Mouse (Mus musculus) kidney, embryonic 14.5 days (tissue): ENCODE results near the gene Qrich1. TPM values are rescaled to one million over a fixed set of nuclear protein-coding genes. Genes with fewer than 3 reads are reported as not detected.

Experiments used
- ATAC-seq: fragments of 200-750 bp; cut with Nextera tagmentation; 2 replicates; pipeline ENCODE4 v1.8.0; 2017; ENCODE audit warnings: moderate number of reproducible peaks, mild to moderate bottlenecking, moderate TSS enrichment, moderate library complexity; ENCODE audit not compliant: low FRiP score, low TSS enrichment
- H3K27ac ChIP-seq: fragments of 300-500 bp; sonication (generic); 2 replicates; pipeline ENCODE4 v1.5.1; 2014; ENCODE audit warnings: low read depth, mild to moderate bottlenecking, low read length, moderate library complexity, mixed read lengths
- H3K27me3 ChIP-seq: fragments of 300-500 bp; sonication (generic); 2 replicates; pipeline ENCODE4 v1.6.1; 2014; ENCODE audit warnings: mild to moderate bottlenecking, low read length; ENCODE audit not compliant: control insufficient read depth, insufficient read depth
- H3K36me3 ChIP-seq: fragments of 300-500 bp; sonication (generic); 2 replicates; pipeline ENCODE4 v1.6.1; 2014; ENCODE audit warnings: low read length, mixed read lengths; ENCODE audit not compliant: control insufficient read depth, insufficient read depth
- H3K4me1 ChIP-seq: fragments of 300-500 bp; sonication (generic); 2 replicates; pipeline ENCODE4 v1.6.1; 2014; ENCODE audit warnings: low read length, mixed read lengths; ENCODE audit not compliant: control insufficient read depth, insufficient read depth
- H3K4me2 ChIP-seq: fragments of 300-500 bp; sonication (generic); replicated peaks from 2 replicates; pipeline ENCODE4 v1.6.1; 2014; ENCODE audit warnings: low read depth, mild to moderate bottlenecking, low read length
- H3K4me3 ChIP-seq: fragments of 300-500 bp; sonication (generic); 2 replicates; pipeline ENCODE4 v1.5.1; 2014; ENCODE audit warnings: mild to moderate bottlenecking, low read length
- H3K9ac ChIP-seq: fragments of 300-500 bp; sonication (generic); 2 replicates; pipeline ENCODE4 v1.6.1; 2014; ENCODE audit warnings: low read depth, mild to moderate bottlenecking, low read length, moderate library complexity
- H3K9me3 ChIP-seq: fragments of 300-500 bp; sonication (generic); 2 replicates; pipeline ENCODE4 v1.6.1; 2016; ENCODE audit warnings: low read length; ENCODE audit not compliant: control insufficient read depth
- WGBS: fragments of 180-500 bp; shearing (Covaris S2); extraction: QIAGEN DNeasy Blood & Tissue Kit; methylation state at CpG from one replicate; pipeline ENCODE4 v1.1.7; 2014; 5-methylcytosine and 5-hydroxymethylcytosine counted together
- polyA plus RNA-seq: library from polyadenylated mRNA; unstranded; fragments of >200 nt; fragmentation: Nextera tagmentation; extraction: Ambion mirVana; gene quantifications from 2 replicates; pipeline ENCODE4 v1.2.1, GENCODE M21; 2014

Gene Qrich1
- polyA plus RNA-seq, 1 experiment from 2014 or later, result 139 TPM

DNA sequence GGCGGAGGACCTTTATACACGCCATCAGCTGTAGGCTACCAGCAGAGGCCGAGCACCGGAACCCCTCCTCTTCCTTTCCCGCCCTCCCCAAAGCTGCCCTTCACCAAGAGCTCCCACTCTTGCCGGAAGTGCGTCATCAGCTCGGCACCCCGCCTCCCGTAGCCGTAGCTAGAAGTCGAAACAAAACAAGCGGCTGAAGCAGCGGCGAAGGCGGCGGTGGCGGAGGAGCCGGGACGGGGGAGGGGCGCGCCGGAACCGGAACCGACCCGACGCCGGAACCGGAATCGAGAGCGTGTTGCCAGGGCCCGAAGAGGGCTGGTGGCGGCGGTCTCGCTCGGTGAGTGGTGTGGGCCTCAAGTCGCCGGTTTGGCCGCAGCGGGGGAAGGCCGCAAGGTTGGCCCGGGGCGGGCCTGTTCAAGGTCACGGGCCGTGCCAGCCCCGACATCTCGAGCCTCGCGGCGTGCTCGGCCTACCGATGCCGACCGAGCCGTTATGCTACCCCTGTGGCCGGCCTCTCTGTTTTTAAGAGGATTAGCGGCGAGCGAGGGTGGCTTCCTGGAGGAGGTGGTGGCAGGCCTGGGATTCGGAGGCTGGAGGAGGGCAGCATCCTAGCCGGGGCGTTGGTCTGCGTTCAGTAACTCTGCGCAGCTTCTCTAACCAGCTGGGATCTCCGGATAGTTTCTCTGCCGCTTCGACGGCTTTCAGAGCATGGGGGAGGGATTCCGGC, 25.9 kb upstream of the Qrich1 start, which contains the start of gene Usp19:
Gene Usp19 (plus strand): TSS at position 44 of the 727 bp plus-strand sequence.
- H3K36me3 ChIP-seq, result peaks cover 77% of the 10 kb centered on the region
- ATAC-seq, result peak; percentile 95
- H3K4me1 ChIP-seq, result peaks cover 11% of the 10 kb centered on the region
- WGBS, result under 1% methylated on average over 69 of the region's 69 CpGs
- H3K9me3 ChIP-seq, result no peaks in the 10 kb centered on the region
- H3K9ac ChIP-seq, result peak within 1 kb of the TSS; percentile 97
- peak within 1 kb of the TSS; percentile 97 for H3K27ac ChIP-seq
- H3K27me3 ChIP-seq, result no peaks in the 10 kb centered on the region
- peak within 1 kb of the TSS; percentile 98 for H3K4me3 ChIP-seq
- H3K4me2 ChIP-seq, result peak within 1 kb of the TSS; percentile 86

DNA sequence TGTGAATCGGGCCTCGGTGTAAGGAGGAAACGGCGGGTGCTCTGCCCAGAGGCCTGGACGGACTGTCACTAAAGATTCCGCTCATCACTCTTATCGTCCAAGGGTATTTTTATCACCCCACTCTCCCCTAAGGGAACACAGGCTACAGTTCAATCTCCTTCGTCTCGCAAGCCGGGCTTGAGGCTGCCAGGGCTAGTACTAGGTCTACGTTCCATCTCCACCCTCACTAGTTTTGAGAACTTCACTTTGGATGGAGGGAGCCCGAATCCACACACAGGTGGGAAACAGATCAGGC, 25.4 kb upstream of the Qrich1 start:
- no peaks in the 10 kb centered on the region for H3K9me3 ChIP-seq
- H3K9ac ChIP-seq, result peak overlapping the region; percentile 97
- peak overlapping the region; percentile 97 for H3K27ac ChIP-seq
- H3K4me2 ChIP-seq, result peak overlapping the region; percentile 86
- ATAC-seq, result no peak
- 5% methylated on average over 12 of the region's 12 CpGs for WGBS
- peaks cover 11% of the 10 kb centered on the region for H3K4me1 ChIP-seq
- H3K36me3 ChIP-seq, result peaks cover 77% of the 10 kb centered on the region
- peak overlapping the region; percentile 98 for H3K4me3 ChIP-seq
- H3K27me3 ChIP-seq, result no peaks in the 10 kb centered on the region

DNA sequence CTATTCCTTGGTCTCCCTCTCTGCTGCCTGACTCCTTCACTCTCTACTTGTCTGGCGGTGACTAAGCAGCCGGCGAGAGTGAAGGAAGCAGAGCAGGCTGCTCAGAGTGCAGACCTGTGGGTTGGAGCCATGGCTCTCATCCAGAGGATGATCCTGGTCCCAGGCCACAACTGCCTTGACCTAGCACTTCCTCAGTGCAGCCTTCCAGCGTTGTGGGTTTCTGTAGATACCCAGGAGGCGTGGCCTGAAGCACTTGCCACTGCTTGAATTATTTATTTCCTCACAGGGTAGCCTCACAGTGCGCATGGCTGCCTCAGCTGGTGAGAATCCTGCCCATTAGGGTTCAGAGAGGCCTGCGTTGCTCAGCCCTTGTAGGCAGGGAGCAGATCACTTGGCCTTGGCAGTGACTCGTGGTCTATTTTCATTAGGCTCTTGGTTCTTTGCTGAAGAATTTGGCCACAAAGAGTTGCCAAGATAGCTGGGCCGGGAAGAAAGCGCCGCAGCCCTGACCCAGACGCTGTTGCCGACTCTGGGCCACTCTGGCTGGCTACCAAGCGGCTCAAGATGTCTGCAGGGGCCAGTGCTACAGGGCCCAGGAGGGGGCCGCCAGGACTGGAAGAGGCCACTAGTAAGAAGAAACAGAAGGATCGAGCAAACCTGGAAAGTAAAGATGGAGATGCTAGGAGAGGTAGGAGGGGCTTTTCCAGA, 24.4 kb upstream of the Qrich1 start:
- peaks cover 77% of the 10 kb centered on the region for H3K36me3 ChIP-seq
- WGBS, result 84% methylated on average over 16 of the region's 16 CpGs
- H3K9ac ChIP-seq, result peak overlapping the region; percentile 97; the same call in 1 of the 2 replicates
- H3K4me2 ChIP-seq, result peak overlapping the region; percentile 86
- no peak for ATAC-seq
- no peak overlapping the region; the same call in 1 of the 2 replicates for H3K27ac ChIP-seq
- no peaks in the 10 kb centered on the region for H3K9me3 ChIP-seq
- H3K4me3 ChIP-seq, result peak overlapping the region; percentile 98
- peaks cover 11% of the 10 kb centered on the region for H3K4me1 ChIP-seq
- H3K27me3 ChIP-seq, result no peaks in the 10 kb centered on the region

DNA sequence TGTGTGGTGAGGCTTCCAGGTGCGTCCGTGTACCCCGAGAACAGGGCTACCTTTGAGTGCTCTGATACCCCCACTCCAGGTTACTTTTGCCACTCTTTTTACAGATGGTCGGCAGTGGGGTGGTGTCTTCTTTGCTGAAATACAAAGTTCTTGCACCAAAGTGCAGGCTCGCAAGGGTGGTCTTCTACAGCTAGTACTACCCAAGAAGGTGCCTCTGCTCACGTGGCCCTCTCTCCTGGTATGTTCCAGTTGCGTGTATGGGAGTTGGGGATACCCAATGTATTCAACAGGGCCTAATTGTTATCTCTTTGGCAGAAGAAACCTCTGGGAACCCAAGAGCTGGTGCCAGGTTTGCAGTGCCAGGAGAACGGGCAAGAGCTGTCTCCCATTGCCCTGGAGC, 23.4 kb upstream of the Qrich1 start:
- H3K9ac ChIP-seq, result no peak overlapping the region
- H3K4me1 ChIP-seq, result peaks cover 11% of the 10 kb centered on the region
- no peak overlapping the region for H3K4me2 ChIP-seq
- H3K4me3 ChIP-seq, result no peak overlapping the region
- H3K27ac ChIP-seq, result no peak overlapping the region
- peaks cover 77% of the 10 kb centered on the region for H3K36me3 ChIP-seq
- no peak for ATAC-seq
- no peaks in the 10 kb centered on the region for H3K9me3 ChIP-seq
- H3K27me3 ChIP-seq, result no peaks in the 10 kb centered on the region
- 93% methylated on average over 8 of the region's 8 CpGs for WGBS

DNA sequence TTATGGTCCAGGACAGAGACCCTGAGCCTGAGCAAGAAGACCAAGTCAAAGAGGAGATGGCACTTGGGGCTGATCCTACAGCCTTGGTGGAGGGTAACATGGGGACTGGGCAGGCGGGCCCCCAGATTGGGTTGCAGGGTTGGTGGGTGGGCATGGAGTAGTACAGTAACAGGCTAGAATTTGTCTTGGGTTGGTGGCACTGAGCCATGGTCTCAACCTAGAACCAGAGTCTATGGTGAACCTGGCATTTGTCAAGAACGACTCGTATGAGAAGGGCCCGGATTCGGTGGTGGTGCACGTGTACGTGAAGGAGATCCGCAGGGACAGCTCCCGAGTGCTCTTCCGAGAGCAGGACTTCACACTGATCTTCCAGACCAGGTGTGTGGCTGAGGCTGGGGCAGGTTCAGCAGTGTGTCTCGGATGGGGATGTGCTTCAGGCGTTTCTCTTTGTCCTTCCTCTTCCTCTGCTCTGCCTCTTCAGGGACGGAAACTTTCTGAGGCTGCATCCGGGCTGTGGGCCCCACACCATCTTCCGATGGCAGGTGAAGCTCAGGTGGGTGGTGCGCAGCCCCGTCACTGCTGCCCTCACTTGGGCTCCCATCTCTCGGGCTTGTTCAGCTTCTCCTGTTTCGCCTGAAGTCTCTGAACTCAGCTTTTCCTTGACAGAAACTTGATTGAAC, 22.3 kb upstream of the Qrich1 start:
- no peak overlapping the region for H3K4me2 ChIP-seq
- H3K9me3 ChIP-seq, result no peaks in the 10 kb centered on the region
- H3K36me3 ChIP-seq, result peaks cover 77% of the 10 kb centered on the region
- no peak overlapping the region for H3K9ac ChIP-seq
- no peak overlapping the region for H3K4me3 ChIP-seq
- ATAC-seq, result no peak
- H3K27ac ChIP-seq, result no peak overlapping the region
- WGBS, result 94% methylated on average over 19 of the region's 19 CpGs
- H3K4me1 ChIP-seq, result peaks cover 11% of the 10 kb centered on the region
- no peaks in the 10 kb centered on the region for H3K27me3 ChIP-seq

DNA sequence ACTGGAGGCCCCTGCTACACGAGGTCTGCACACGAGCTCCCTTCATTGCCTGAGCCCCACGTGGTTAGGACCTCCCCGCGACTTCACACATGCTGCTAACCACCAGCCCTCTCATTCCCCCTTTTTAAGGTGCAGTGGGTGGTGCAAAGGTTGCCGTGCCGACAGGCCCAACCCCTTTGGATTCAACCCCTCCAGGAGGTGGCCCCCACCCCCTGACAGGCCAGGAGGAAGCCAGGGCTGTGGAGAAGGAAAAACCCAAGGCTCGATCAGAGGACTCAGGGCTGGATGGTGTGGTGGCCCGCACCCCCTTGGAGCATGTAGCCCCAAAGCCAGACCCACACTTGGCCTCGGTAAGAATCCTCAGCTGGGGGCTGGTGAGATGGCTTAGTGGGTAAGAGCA, 21.7 kb upstream of the Qrich1 start:
- Histone ChIP-seq H3K4me2 (no peak overlapping the region), H3K9ac (no peak overlapping the region), H3K36me3 (peaks cover 80% of the 10 kb centered on the region), H3K27me3 (no peaks in the 10 kb centered on the region), H3K27ac (no peak overlapping the region), H3K9me3 (no peaks in the 10 kb centered on the region), H3K4me3 (no peak overlapping the region), H3K4me1 (peaks cover 11% of the 10 kb centered on the region)
- 79% methylated on average over 10 of the region's 10 CpGs for WGBS
- ATAC-seq, result no peak

DNA sequence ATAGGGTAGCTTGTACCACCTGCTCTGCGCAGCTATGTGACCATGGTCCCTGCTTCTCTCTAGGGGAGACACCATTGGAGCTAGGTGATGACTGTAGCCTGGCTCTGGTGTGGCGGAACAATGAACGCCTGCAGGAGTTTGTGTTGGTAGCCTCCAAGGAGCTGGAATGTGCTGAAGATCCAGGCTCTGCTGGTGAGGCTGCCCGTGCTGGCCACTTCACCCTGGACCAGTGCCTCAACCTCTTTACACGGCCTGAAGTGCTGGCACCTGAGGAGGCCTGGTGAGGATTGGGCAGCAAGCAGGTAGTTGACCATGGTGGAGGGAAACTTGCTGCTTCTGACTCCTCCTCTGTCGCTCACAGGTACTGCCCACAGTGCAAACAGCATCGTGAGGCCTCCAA, 17.4 kb upstream of the Qrich1 start:
- H3K4me3 ChIP-seq, result no peak overlapping the region
- H3K9me3 ChIP-seq, result no peaks in the 10 kb centered on the region
- H3K27ac ChIP-seq, result no peak overlapping the region
- 87% methylated on average over 7 of the region's 7 CpGs for WGBS
- H3K27me3 ChIP-seq, result no peaks in the 10 kb centered on the region
- no peak for ATAC-seq
- no peak overlapping the region for H3K9ac ChIP-seq
- H3K4me2 ChIP-seq, result no peak overlapping the region
- peaks cover 88% of the 10 kb centered on the region for H3K36me3 ChIP-seq
- no peaks in the 10 kb centered on the region for H3K4me1 ChIP-seq

DNA sequence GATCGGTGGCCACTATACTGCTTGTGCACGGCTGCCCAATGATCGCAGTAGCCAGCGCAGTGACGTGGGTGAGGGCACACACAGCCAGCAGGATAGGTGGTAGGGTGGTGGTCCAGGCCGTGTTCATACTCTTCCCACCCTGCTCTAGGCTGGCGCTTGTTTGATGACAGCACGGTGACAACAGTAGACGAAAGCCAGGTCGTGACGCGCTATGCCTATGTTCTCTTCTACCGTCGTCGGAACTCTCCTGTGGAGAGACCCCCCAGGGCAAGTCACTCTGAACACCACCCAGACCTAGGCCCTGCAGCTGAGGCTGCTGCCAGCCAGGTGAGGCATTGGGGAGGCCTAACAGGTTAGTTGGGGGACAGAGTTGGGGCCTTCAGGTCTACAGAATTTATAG, 16.7 kb upstream of the Qrich1 start:
- Histone ChIP-seq H3K9me3 (no peaks in the 10 kb centered on the region), H3K27me3 (no peaks in the 10 kb centered on the region), H3K4me2 (no peak overlapping the region), H3K4me3 (no peak overlapping the region), H3K9ac (no peak overlapping the region), H3K27ac (no peak overlapping the region), H3K4me1 (no peaks in the 10 kb centered on the region), H3K36me3 (peaks cover 81% of the 10 kb centered on the region)
- 97% methylated on average over 15 of the region's 15 CpGs for WGBS
- no peak for ATAC-seq

DNA sequence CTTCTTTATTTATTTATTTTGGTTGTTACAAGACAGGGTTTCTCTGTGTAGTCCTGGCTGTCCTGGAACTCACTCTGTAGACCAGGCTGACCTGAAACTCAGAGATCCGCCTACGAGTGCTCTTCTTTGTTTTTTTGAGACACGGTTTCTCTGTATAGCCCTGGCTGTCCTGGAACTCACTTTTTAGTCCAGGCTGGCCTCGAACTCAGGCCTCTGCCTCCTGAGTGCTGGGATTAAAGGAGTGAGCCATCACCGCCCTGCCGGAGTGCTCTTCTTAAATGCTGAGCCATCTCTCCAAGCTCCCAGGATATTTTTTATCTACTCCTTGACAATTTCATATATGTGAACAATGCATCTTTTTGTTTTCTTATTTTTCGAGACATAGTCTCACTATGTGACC, 9.7 kb upstream of the Qrich1 start:
- WGBS, result 86% methylated on average over 7 of the region's 7 CpGs
- Histone ChIP-seq H3K4me3 (peak overlapping the region; percentile 85; the same call in 1 of the 2 replicates), H3K27ac (peak overlapping the region; percentile 79)

More for the DNA sequence above, 9.7 kb upstream of the Qrich1 start:
- Histone ChIP-seq H3K27me3 (no peaks in the 10 kb centered on the region), H3K9me3 (no peaks in the 10 kb centered on the region), H3K4me2 (peak overlapping the region; percentile 71), H3K9ac (no peak overlapping the region), H3K36me3 (peaks cover 35% of the 10 kb centered on the region), H3K4me1 (peaks cover 8% of the 10 kb centered on the region)
- no peak for ATAC-seq
